Mouse (Mus musculus) gastrocnemius, postnatal 14 days (tissue): ENCODE results near the gene Ube2ql1. TPM values are rescaled to one million over a fixed set of nuclear protein-coding genes. Genes with fewer than 3 reads are reported as not detected.

ENCODE experiments used
- total RNA-seq, 2 experiments: library from RNA; stranded (reverse); gene quantifications; 2 replicates each; pipeline ENCODE4 v1.2.3; 2021

Gene Ube2ql1
- total RNA-seq, 2 experiments from 2014 or later = 0.33 to 0.45 TPM

Other genes with a start within 250 kb of the Ube2ql1 start
- gene Nsun2, start 206.1 kb downstream of the Ube2ql1 start, total RNA-seq = 10 to 100 TPM; 39.5 to 44.5 TPM
- gene Tent4a, start 205.3 kb downstream of the Ube2ql1 start, total RNA-seq = 1 to 10 TPM; 6.8 to 9.4 TPM
- gene Srd5a1, start 128.4 kb downstream of the Ube2ql1 start, total RNA-seq = 1 to 10 TPM in 1 of 2 experiments, under 1 TPM in 1; 0.86 to 1.9 TPM
- 10 to 100 TPM; 13.9 to 14.6 TPM for gene Med10, start 62.5 kb upstream of the Ube2ql1 start, total RNA-seq